Mouse (Mus musculus) lung, adult 2 months (tissue): Measurements from ENCODE around the gene Nsd1.

ENCODE experiments used
- CTCF ChIP-seq: fragments of 200-500 bp; IDR thresholded peaks from 2 replicates; pipeline ENCODE4 v1.5.1; 2011; ENCODE audit warnings: mild to moderate bottlenecking, low read length, control low read depth; ENCODE audit not compliant: insufficient read depth
- POLR2A ChIP-seq: fragments of 200-500 bp; IDR thresholded peaks from 2 replicates; pipeline ENCODE4 v1.6.1; 2011; ENCODE audit warnings: low read depth, mild to moderate bottlenecking, control low read depth, low read length, borderline replicate concordance; ENCODE audit errors: extremely low read depth

- TF ChIP-seq CTCF = no peak
- no peak for TF ChIP-seq POLR2A
Measured at GRCm38 (mm10) chr13:55171517-55172335, 37.9 kb upstream of the Nsd1 start.
